Mouse (Mus musculus) mesoderm, embryonic 11.5 days (tissue): Measurements from ENCODE around the gene Wdr59.

Source experiments
- DNase-seq: peaks from one replicate; pipeline ENCODE4 v3.0.0-alpha.2; 2012; ENCODE audit warnings: low read depth, low spot score

Gene Wdr59

GRCm38 (mm10) chr8:111521713-111522429 is at the start of gene Wdr59:
Gene Wdr59, minus strand, starts transcription at chr8:111522092.
- peak; percentile 98 for DNase-seq

GRCm38 (mm10) chr8:111571661-111572060 is 49.8 kb upstream of the Wdr59 start:
- DNase-seq: no peak

- DNase-seq: no peak
These were observed 48.5 kb upstream of the Wdr59 start for GRCm38 (mm10) chr8:111570432-111570831.

GRCm38 (mm10) chr8:111569926-111570325 is 48.0 kb upstream of the Wdr59 start:
- no peak for DNase-seq

GRCm38 (mm10) chr8:111568029-111568428 is 46.1 kb upstream of the Wdr59 start:
- no peak for DNase-seq

GRCm38 (mm10) chr8:111567571-111567970 is 45.7 kb upstream of the Wdr59 start:
- DNase-seq: no peak

- DNase-seq: no peak
These were observed 44.4 kb upstream of the Wdr59 start for GRCm38 (mm10) chr8:111566326-111566725.

- DNase-seq: no peak
These were observed 43.9 kb upstream of the Wdr59 start for GRCm38 (mm10) chr8:111565784-111566191.

GRCm38 (mm10) chr8:111564093-111564492 is 42.2 kb upstream of the Wdr59 start:
- DNase-seq: no peak

GRCm38 (mm10) chr8:111563687-111564086 is 41.8 kb upstream of the Wdr59 start:
- DNase-seq: no peak

GRCm38 (mm10) chr8:111563075-111563474 is 41.2 kb upstream of the Wdr59 start:
- DNase-seq: no peak

- no peak for DNase-seq
These were observed 40.4 kb upstream of the Wdr59 start for GRCm38 (mm10) chr8:111562274-111562803.

- no peak for DNase-seq
These were observed 39.9 kb upstream of the Wdr59 start for GRCm38 (mm10) chr8:111561824-111562223.

- no peak for DNase-seq
These were observed 29.7 kb upstream of the Wdr59 start for GRCm38 (mm10) chr8:111551511-111552130.

GRCm38 (mm10) chr8:111550002-111550870 is 28.3 kb upstream of the Wdr59 start:
- DNase-seq: no peak

- no peak for DNase-seq
These were observed 26.3 kb upstream of the Wdr59 start for GRCm38 (mm10) chr8:111548201-111548600.

- no peak for DNase-seq
These were observed 25.3 kb upstream of the Wdr59 start for GRCm38 (mm10) chr8:111547144-111547543.

- no peak for DNase-seq
These were observed 23.7 kb upstream of the Wdr59 start for GRCm38 (mm10) chr8:111545406-111546156.

GRCm38 (mm10) chr8:111543712-111544380 is 22.0 kb upstream of the Wdr59 start:
- DNase-seq: no peak

GRCm38 (mm10) chr8:111539422-111540076 is 17.7 kb upstream of the Wdr59 start:
- no peak for DNase-seq
